Mouse (Mus musculus) G1E (cell line): ENCODE results near the gene Ireb2.

ENCODE experiments used
- CTCF ChIP-seq: IDR thresholded peaks from 2 replicates; pipeline ENCODE4 v1.5.1; 2012; ENCODE audit warnings: low read depth, low read length, inconsistent platforms, mixed read lengths
- GATA1 ChIP-seq: IDR thresholded peaks from 2 replicates; pipeline ENCODE4 v1.6.1; 2012; ENCODE audit warnings: borderline replicate concordance, low read length, inconsistent platforms, mixed read lengths
- GATA2 ChIP-seq: IDR thresholded peaks from 2 replicates; pipeline ENCODE4 v1.6.1; 2012; ENCODE audit warnings: low read depth, low read length, inconsistent platforms, borderline replicate concordance
- POLR2AphosphoS5 ChIP-seq: IDR thresholded peaks from 2 replicates; pipeline ENCODE4 v1.6.1; 2012; ENCODE audit warnings: low read depth, low read length, inconsistent platforms; ENCODE audit not compliant: insufficient replicate concordance

- TF ChIP-seq CTCF (no peak), GATA1 (no peak), GATA2 (no peak), POLR2AphosphoS5 (no peak)
These were observed 15.4 kb upstream of the Ireb2 start for GRCm38 (mm10) chr9:54848203-54848602.
